Mouse (Mus musculus): ENCODE results near the gene Rbbp6. TPM values are rescaled to one million over a fixed set of nuclear protein-coding genes. Genes with fewer than 3 reads are reported as not detected.

Gene Rbbp6
- polyA plus RNA-seq (2015; fragmentation: Nextera tagmentation; extraction: Ambion mirVana), result 16.7 and 21.3 TPM in 2 replicates

DNA sequence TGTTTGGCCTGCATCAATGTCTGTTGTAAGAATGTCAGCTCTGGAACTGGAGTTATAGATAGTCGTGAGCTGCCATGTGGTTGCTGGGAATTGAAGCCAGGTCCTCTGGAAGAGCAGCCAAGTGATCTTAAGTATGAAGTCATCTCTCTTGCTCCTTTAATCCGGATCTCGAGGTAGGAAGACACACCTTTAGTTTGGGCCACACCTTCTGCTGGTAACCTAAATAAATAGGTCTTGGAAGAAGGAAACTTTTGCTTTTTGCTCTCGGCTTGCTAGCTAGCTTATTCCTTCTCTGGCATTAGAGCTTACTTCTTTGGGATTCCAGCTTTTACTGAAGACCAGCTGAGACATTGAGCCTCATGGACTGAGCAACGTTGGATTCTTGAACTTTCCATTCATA is at the start of gene Rbbp6:
Gene Rbbp6, plus strand, starts transcription at position 301 of the 400 bp plus-strand sequence.

Other genes with a start within 250 kb of the Rbbp6 start
- 36.4 and 49.1 TPM in 2 replicates for gene Tnrc6a, start 158.2 kb downstream of the Rbbp6 start, polyA plus RNA-seq (2015; fragmentation: Nextera tagmentation; extraction: Ambion mirVana)
- 0.15 and 0.28 TPM in 2 replicates for gene Slc5a11, start 249.1 kb downstream of the Rbbp6 start, polyA plus RNA-seq (2015; fragmentation: Nextera tagmentation; extraction: Ambion mirVana)